Mouse (Mus musculus) liver, adult (tissue): ENCODE measurements at regions not wholly inside any gene's neighbourhood (a gene's known extent, or its start where the extent isn't known, plus 50 kb on each side); places are given as distances from the start of the nearest gene placed in this dataset.

ENCODE experiments used
- GATA4 ChIP-seq: IDR thresholded peaks from 2 replicates; pipeline ENCODE4 v1.6.1; 2014; ENCODE audit warnings: mild to moderate bottlenecking, low read length; ENCODE audit not compliant: insufficient replicate concordance

DNA sequence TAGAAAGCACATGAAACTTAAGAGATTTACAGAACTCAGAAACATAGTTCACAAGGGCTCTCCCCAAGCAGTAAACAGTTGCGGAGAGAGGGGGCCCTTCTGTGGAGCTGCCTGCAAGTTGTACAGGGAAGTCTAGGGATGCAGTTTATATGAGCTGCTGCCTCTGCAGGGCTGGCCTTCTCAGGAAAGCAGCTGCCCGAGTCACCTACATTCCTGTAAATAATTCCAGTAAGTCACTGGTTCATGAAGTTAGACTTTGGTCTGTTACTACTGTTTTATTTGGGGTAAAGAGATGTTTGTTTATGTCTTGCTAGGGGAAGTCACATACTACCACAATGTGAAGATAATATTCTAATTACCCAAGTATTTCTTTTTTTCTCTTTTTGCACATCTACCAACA, 601.1 kb downstream of the Etnk1 start:
- no peak for TF ChIP-seq GATA4
